Mouse (Mus musculus) ES-E14 (cell line): ENCODE measurements at regions not wholly inside any gene's neighbourhood (a gene's known extent, or its start where the extent isn't known, plus 50 kb on each side); places are given as distances from the start of the nearest gene placed in this dataset.

Experiments used
- DNase-seq: peaks from one replicate; pipeline ENCODE4 v3.0.0-alpha.2; 2013; ENCODE audit warnings: low read depth, low spot score
- H3K27ac ChIP-seq: 2 replicates; pipeline ENCODE4 v1.5.1; 2012; ENCODE audit warnings: low read depth, mild to moderate bottlenecking, low read length, moderate library complexity, mixed read lengths; ENCODE audit not compliant: poor library complexity, insufficient read depth, severe bottlenecking
- H3K36me3 ChIP-seq: 2 replicates; pipeline ENCODE4 v1.6.1; 2012; ENCODE audit warnings: mild to moderate bottlenecking, low read length, moderate library complexity, mixed read lengths; ENCODE audit not compliant: control insufficient read depth, poor library complexity, insufficient read depth, severe bottlenecking
- H3K4me1 ChIP-seq, 2 experiments: fragments of 150-350 bp in 1 of 2; sonication (generic) in 1 of 2; 2 replicates each; pipeline ENCODE4 v1.6.1; 2012; ENCODE audit warnings: low read length in 2 of 2, mild to moderate bottlenecking in 1 of 2, mixed read lengths in 1 of 2; ENCODE audit not compliant: control insufficient read depth in 2 of 2, insufficient read depth in 2 of 2, poor library complexity in 1 of 2
- H3K4me3 ChIP-seq, 2 experiments: fragments of 150-350 bp in 1 of 2; sonication (generic) in 1 of 2; 2 replicates each; pipeline ENCODE4 v1.5.1; 2012; ENCODE audit warnings: low read length in 2 of 2, low read depth in 1 of 2, mild to moderate bottlenecking in 1 of 2, mixed read lengths in 1 of 2; ENCODE audit not compliant: insufficient read depth in 1 of 2, poor library complexity in 1 of 2, severe bottlenecking in 1 of 2
- H3K9ac ChIP-seq: 2 replicates; pipeline ENCODE4 v1.6.1; 2012; ENCODE audit warnings: low read depth, mild to moderate bottlenecking, low read length, mixed read lengths; ENCODE audit not compliant: poor library complexity, insufficient read depth, severe bottlenecking
- H3K9me3 ChIP-seq: fragments of 150-350 bp; sonication (generic); 2 replicates; pipeline ENCODE4 v1.6.1; 2012; ENCODE audit warnings: low read depth, mild to moderate bottlenecking, low read length; ENCODE audit not compliant: control insufficient read depth, insufficient read depth
- CHD2 ChIP-seq: IDR thresholded peaks from 2 replicates; pipeline ENCODE4 v1.6.1; 2014; ENCODE audit warnings: mild to moderate bottlenecking, low read depth, low read length, inconsistent platforms
- HCFC1 ChIP-seq: IDR thresholded peaks from 2 replicates; pipeline ENCODE4 v1.6.1; 2012; ENCODE audit warnings: low read length, inconsistent platforms, borderline replicate concordance; ENCODE audit not compliant: insufficient read depth
- MAFK ChIP-seq: IDR thresholded peaks from 2 replicates; pipeline ENCODE4 v1.6.1; 2014; ENCODE audit warnings: mild to moderate bottlenecking, low read depth, low read length, inconsistent platforms; ENCODE audit not compliant: insufficient read depth
- ZC3H11A ChIP-seq: IDR thresholded peaks from 2 replicates; pipeline ENCODE4 v1.6.1; 2012; ENCODE audit warnings: low read depth, mild to moderate bottlenecking, inconsistent platforms, low read length, borderline replicate concordance
- ZNF384 ChIP-seq: IDR thresholded peaks from 2 replicates; pipeline ENCODE4 v1.6.1; 2012; ENCODE audit warnings: low read depth, low read length, inconsistent platforms
- in situ Hi-C, 2 experiments: fragments of 600-800 bp; cut with MboI; formaldehyde crosslinking; loops; one replicate each; pipeline ENCODE4 v1.15.1; 2025; ENCODE audit warnings: low sequenced_read_pairs in 2 of 2, inconsistent platforms in 1 of 2; ENCODE audit not compliant: unreplicated experiment in 2 of 2

GRCm38 (mm10) chr13:103409286-103409685 lies 75.0 kb upstream of the Mast4 start:
- no peak for TF ChIP-seq CHD2
- no peak for TF ChIP-seq ZNF384
- no peak for TF ChIP-seq ZC3H11A
- no peak for TF ChIP-seq HCFC1
- no peak for TF ChIP-seq MAFK
- DNase-seq: no peak
- H3K4me1 ChIP-seq: no peaks in the 10 kb centered on the region
- H3K36me3 ChIP-seq: no peaks in the 10 kb centered on the region
- no peak overlapping the region for H3K27ac ChIP-seq
- in situ Hi-C loops: no loop called here
- no peak overlapping the region for H3K9ac ChIP-seq
- H3K4me3 ChIP-seq: no peak overlapping the region
- H3K9me3 ChIP-seq: no peaks in the 10 kb centered on the region

- DNase-seq: no peak
Observed at GRCm38 (mm10) chr13:103396526-103397020, 62.3 kb upstream of the Mast4 start.

GRCm38 (mm10) chr13:103396099-103396498 lies 61.8 kb upstream of the Mast4 start:
- Histone ChIP-seq H3K36me3 (no peaks in the 10 kb centered on the region), H3K27ac (no peak overlapping the region), H3K4me3 (no peak overlapping the region), H3K4me1 (no peaks in the 10 kb centered on the region), H3K9ac (no peak overlapping the region), H3K9me3 (no peaks in the 10 kb centered on the region)
- TF ChIP-seq ZC3H11A: no peak
- TF ChIP-seq MAFK: no peak
- TF ChIP-seq HCFC1: no peak
- no peak for TF ChIP-seq ZNF384
- TF ChIP-seq CHD2: no peak
- in situ Hi-C loops: no loop called here
- DNase-seq: no peak

More at GRCm38 (mm10) chr13:103396526-103397020, 62.3 kb upstream of the Mast4 start:
- Histone ChIP-seq H3K9me3 (no peaks in the 10 kb centered on the region), H3K4me3 (no peak overlapping the region), H3K36me3 (no peaks in the 10 kb centered on the region), H3K9ac (no peak overlapping the region), H3K4me1 (no peaks in the 10 kb centered on the region), H3K27ac (no peak overlapping the region)
- in situ Hi-C loops: no loop called here
- TF ChIP-seq HCFC1 (no peak), ZNF384 (no peak), ZC3H11A (no peak), MAFK (no peak), CHD2 (no peak)

GRCm38 (mm10) chr13:103392581-103392980 lies 58.3 kb upstream of the Mast4 start:
- no peak overlapping the region for H3K9ac ChIP-seq
- no peak overlapping the region for H3K27ac ChIP-seq
- in situ Hi-C loops: no loop called here
- no peaks in the 10 kb centered on the region for H3K4me1 ChIP-seq
- TF ChIP-seq HCFC1: no peak
- TF ChIP-seq CHD2: no peak
- TF ChIP-seq ZC3H11A: no peak
- no peak for TF ChIP-seq MAFK
- no peak for TF ChIP-seq ZNF384
- H3K36me3 ChIP-seq: no peaks in the 10 kb centered on the region
- no peaks in the 10 kb centered on the region for H3K9me3 ChIP-seq
- DNase-seq: no peak
- no peak overlapping the region for H3K4me3 ChIP-seq

- H3K36me3 ChIP-seq: no peaks in the 10 kb centered on the region
- H3K9ac ChIP-seq: no peak overlapping the region
- H3K4me1 ChIP-seq: no peaks in the 10 kb centered on the region
- no peak overlapping the region for H3K4me3 ChIP-seq
- H3K9me3 ChIP-seq: no peaks in the 10 kb centered on the region
- no peak overlapping the region for H3K27ac ChIP-seq
- DNase-seq: no peak
- TF ChIP-seq MAFK (no peak), ZC3H11A (no peak), CHD2 (no peak), ZNF384 (no peak), HCFC1 (no peak)
- in situ Hi-C loops: no loop called here
Observed at GRCm38 (mm10) chr13:103391396-103391795, 57.1 kb upstream of the Mast4 start.
